Mouse (Mus musculus) spleen, postnatal 4 days (tissue): ENCODE results near the gene Cgnl1.

ENCODE experiments used
- DNase-seq, 2 experiments: peaks; one replicate each; pipeline ENCODE4 v3.0.0; 2022; ENCODE audit warnings: low spot score in 2 of 2

Gene Cgnl1

GRCm38 (mm10) chr9:71770991-71771767 lies at the start of gene Cgnl1:
Cgnl1 (minus strand) TSS chr9:71771602.
- DNase-seq = peak; percentile 25 to 66

GRCm38 (mm10) chr9:71818453-71818852 lies 47.1 kb upstream of the Cgnl1 start:
- no peak for DNase-seq

DNA sequence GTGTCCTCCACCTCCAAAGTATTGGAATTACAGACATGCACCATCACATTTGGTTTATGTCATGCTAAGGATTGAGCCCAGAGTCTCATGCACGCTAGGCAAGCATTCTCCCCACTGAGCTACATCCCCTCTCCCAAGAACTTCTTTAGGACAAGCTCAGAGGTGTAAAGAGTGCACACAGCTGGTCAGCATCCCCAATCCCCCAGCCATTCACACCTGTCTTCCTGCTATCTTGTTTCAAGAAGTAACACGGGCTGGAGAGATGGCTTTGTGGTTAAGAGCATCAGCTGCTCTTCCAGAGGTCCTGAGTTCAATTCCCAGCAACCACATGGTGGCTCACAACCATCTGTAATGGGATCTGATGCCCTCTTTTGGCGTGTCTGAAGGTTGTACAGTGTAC lies 44.7 kb upstream of the Cgnl1 start:
- DNase-seq = no peak

- DNase-seq = no peak
Measured at GRCm38 (mm10) chr9:71813565-71813964, 42.2 kb upstream of the Cgnl1 start.

GRCm38 (mm10) chr9:71812914-71813313 lies 41.5 kb upstream of the Cgnl1 start:
- no peak for DNase-seq

DNA sequence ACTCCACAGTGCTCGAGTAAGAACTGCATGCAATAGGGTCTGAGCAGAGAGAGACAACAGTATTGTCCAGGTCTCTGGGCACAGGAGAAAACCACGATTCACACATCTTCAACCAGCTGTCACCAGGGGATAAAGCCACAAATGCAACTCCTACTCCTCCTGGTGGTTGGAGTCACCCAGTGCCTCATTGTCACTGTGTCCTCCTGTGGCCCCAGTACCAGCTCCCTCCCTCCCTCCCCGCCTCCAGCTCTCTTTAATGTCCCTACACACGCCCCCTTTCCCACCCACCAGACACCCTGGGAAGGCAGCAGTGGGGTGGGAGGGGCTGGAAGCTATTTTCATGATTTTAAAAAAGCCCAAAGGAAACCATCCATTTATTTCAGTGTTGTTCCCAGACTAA lies 41.0 kb upstream of the Cgnl1 start:
- DNase-seq = no peak

DNA sequence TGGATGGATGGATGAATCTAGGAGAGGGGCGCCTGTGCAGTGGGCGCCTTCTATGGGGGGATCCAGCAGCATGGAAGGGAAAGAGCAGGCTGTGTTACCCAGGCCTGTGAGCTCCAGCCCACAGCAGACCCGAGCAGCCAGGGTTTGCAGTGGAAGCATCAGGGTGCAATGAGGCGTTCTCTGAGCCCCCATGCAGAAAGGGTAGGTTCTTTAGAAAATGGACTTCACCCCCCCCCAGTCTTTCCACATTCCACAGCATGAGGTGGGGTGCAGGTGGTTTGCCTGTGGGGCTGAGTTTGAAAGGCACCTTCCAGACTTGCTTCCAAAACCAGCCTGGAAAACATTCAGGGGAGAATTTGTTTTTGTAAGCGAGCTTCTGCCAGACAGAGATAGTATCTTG lies 40.0 kb upstream of the Cgnl1 start:
- DNase-seq = no peak

DNA sequence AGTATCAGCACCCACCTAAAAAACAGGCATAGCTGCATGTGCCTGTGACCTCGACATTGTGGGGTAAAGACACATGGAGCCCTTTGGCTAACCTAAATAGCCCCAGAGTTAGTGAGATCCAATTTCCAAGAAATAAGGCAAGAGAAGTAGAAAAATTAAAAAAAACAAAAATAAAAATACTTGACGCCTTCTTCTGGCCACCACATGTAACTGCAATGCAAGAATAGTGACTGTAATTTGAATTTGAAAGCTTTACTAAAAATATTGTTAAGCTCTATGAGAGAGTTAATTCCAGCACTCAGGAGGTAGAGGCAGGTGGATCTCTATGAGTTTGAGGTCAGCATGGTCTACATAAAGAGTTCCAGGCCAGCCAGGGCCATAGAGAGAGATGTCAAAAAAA lies 39.3 kb upstream of the Cgnl1 start:
- DNase-seq = no peak

DNA sequence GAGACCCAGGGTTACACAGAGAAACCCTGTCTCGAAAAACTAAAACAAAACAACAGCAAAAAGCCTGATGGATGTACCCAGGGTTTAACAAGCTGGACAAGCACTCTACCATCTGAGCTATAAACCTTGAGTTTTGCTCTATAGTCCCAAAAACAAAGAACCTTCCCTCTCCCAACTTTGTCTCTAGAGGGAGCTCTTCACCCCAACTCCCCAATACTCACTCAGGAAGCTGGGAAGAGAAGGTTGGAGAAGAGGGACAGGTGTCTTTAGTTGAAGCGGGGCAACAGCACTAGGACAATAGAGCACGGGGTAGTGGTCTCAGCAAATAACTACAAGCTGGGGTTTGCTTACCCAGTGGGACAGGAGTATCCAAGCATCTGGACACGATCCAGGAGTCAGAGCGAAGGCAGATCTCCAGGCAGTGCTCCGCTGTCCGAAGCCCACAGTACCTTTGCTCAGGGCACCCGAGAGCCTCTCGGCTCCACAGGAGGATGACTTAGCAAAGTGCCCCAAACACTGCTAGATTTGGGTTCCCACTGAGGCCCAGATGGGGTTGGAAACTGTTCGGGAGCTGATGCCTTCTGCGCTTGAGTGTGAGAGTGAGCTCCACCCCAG lies 37.3 kb upstream of the Cgnl1 start:
- no peak for DNase-seq

- no peak for DNase-seq
Measured at GRCm38 (mm10) chr9:71807801-71808200, 36.4 kb upstream of the Cgnl1 start.

DNA sequence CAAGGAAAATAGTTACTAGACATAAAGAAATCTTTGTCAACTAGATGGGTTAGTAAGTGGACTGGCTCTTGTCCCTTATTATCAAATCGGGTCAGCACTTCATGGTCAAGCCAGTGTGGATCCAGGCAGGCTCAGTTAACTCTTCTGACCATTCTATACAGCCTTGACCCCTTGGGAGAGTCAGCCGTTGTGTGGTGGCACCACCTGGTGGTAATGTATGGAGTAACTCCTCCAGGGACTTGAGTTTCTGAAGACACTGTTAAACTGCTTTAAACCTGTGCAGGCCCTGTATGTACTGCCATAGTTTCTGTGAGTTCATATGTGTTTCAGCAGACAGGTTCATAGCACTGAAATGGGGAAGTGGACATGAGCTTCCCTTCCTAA lies 35.0 kb upstream of the Cgnl1 start:
- DNase-seq = peak; percentile 63 to 86

DNA sequence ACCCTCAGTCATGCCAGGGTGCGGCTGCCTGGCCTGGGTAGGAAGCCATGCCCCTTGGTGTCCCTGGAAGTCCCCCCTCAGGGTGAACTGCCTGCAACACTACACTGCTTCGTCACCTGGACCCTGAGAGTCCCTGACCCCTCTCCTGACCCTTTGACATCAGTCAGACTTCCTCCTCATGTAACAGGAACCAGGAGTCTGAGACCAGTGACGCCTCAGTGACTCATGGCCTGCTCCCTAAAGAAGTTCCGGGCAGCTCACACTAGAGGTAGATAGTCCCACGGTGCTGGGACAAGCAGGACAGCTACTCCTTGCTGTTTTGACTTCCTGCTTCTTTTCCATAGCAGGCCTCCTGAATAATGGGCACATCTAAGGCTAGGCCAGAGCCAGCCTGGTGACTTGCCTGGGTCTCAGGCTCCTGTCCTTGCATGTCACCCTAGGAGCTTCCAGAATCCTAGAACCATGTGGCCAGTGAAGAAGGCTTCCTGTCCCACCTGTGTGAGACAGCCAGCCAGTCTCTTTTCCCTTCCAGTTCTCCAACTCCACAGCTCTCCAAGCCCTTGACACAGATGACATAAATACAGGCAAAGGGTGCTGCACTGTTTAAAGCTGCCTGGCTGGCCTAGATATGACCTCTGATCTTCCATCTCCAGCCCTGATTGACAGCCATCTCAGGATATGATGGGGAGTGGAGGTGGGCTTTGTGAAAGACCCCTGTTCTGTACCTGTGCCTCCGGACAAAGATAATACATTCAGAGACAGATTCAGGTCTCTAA lies 34.4 kb upstream of the Cgnl1 start:
- no peak for DNase-seq

GRCm38 (mm10) chr9:71804116-71804515 lies 32.7 kb upstream of the Cgnl1 start:
- no peak for DNase-seq

DNA sequence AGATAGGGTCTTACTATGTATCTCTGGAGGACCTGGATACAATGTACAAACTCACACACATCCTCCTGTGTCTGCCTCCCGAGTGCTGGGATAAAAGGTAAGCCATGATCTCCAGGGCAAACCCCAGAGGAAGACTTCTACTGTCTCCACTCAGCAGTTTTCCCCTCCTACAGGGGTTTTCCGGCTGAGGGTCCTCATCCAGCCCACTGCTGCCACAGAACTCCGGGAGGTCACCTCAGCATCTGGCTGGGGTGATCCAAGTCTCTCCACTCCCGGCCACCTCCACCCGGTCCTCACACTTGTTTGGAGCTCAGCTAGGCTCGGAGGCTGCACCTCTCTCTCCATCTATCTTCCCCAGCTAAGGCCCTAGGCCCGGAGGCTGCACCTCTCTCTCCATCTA lies 31.9 kb upstream of the Cgnl1 start:
- DNase-seq = no peak

- no peak for DNase-seq
Measured at GRCm38 (mm10) chr9:71799598-71799997, 28.2 kb upstream of the Cgnl1 start.

DNA sequence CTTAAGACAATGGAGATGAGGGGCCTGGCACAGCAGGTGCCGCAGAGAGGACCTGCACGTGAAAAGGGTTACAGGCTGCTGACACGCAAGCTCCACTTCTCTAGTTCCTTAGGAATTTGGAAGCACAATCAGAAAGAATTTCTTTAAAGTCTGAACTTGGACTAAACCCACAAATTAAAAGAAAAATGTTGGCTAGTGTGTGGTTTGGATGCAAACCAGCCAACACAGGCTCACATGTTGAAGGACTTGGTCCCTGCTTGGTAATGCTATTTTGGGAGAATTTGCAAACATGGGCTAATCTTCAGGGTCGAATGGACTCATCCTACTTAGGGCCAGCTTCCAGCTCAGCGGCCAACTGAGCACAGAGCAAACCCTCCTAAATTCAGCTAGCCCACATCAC lies 26.8 kb upstream of the Cgnl1 start:
- no peak for DNase-seq

DNA sequence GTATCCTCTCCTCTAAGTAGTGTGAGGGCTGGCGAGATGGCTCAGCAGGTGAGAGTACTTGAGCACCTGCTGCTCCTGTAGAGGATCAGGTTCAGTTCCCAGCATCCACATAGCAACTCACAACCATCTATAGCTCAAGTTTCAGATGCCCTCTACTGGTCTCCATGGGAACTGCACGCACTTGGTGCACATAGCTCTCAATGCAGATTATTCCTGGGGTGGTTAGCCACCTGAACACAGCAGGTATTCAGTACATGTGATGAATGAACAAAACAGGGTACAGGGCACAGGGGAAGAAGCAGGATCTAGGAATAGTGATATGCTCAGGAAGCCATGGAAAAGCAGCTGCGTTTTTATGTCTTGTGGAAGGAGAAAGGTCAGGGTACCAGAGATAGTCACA lies 6.0 kb upstream of the Cgnl1 start:
- DNase-seq = no peak

DNA sequence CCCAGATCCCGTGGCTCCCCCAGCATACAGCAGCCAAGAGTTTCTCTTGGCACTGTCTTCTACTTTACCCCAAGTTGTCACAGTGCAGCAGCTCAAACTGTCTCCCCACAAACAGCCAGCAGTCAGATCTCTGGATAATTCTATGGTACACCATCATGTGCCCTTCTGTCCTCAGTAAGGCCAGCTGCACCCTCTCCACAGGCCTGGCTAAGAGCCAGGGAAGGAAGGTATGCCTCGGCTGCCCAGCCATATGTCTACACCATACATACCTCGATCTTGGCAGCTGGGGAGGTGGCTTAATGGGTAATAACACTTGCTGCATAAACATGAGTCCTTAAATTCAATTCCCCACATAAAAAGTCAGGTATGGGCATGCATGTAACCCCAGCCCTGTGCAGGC lies 4.9 kb upstream of the Cgnl1 start:
- DNase-seq = no peak

- DNase-seq = peak in 1 of 2 experiments; percentile 17
Measured at GRCm38 (mm10) chr9:71773563-71773962, 2.2 kb upstream of the Cgnl1 start.

DNA sequence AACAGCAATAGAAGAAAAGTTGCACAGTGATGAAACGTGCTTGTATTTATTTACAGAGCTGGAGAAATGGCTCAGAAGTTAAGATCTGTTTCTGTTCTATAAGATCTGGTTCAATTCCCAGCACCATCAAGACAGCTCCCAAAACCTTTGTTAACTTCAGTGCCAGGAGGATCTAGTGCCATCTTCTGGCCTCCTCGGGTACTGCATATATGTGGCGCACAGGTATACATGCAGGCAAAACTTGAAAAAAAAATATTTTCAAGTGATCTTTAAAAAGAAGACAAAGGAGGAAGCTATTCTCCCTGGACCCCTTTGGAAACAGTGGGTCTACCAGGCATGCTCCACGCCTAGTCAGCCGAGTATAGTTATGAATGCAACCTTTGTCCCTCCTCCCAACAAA lies 936 bp upstream of the Cgnl1 start:
- peak; percentile 45 to 79 for DNase-seq

GRCm38 (mm10) chr9:71770484-71770883 lies 918 bp downstream of the Cgnl1 start:
- no peak for DNase-seq

- DNase-seq = no peak
Measured at GRCm38 (mm10) chr9:71769701-71770100, 1.7 kb downstream of the Cgnl1 start.

DNA sequence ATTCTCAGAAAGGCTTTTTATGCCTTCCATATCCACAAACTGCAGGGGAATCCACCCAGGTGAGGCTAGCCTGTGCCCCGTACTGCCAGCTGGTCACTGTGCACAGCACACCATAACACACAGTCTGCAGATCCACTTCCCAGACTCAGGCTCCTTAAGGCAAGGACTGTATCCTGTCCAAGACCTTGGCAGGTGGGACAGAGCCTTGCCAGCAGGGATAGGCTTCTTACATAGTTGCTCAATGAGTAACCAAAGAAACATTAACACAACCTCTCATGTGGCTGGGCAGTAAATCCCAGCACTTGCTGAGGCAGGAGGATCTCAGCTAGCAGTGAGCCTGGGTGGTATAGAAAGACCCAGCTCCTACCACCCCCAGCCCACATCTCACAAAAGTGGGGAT lies 3.3 kb downstream of the Cgnl1 start:
- DNase-seq = no peak
